Mouse (Mus musculus): ENCODE results near the gene Ppp1r14c.

- TF ChIP-seq CTCF (IDR thresholded peaks at IDR 0.05; ENCODE audit: insufficient read depth, low read length) (no peak), POLR2A (IDR thresholded peaks at IDR 0.05; ENCODE audit: borderline replicate concordance, extremely low read depth, low read depth, low read length) (no peak)
Measured at GRCm38 (mm10) chr10:3398051-3398450, 32.2 kb downstream of the Ppp1r14c start.

Data from lung, adult 2 months (tissue).